Mouse (Mus musculus): Measurements from ENCODE around the gene Lin37. TPM values are rescaled to one million over a fixed set of nuclear protein-coding genes. Genes with fewer than 3 reads are reported as not detected.

Lin37 gene
- polyA plus RNA-seq, 1 experiment from 2014 or later: 58.9 TPM

- peak overlapping the region; percentile 69 for H3K9ac ChIP-seq (replicated peaks)
- peaks cover 34% of the 10 kb centered on the region for H3K36me3 ChIP-seq
- H3K9me3 ChIP-seq: no peaks in the 10 kb centered on the region
- peaks cover 30% of the 10 kb centered on the region for H3K4me1 ChIP-seq
- H3K4me2 ChIP-seq (replicated peaks): peak overlapping the region; percentile 76
- 0 out of 2 replicates have a peak, but pooled peaks have one; percentile 0 for ATAC-seq (replicated peaks)
- peak overlapping the region; percentile 62; the same call in 1 of the 2 replicates for H3K27ac ChIP-seq (replicated peaks)
- 19% methylated on average over 12 of the region's 12 CpGs for WGBS
- no peaks in the 10 kb centered on the region for H3K27me3 ChIP-seq
- H3K4me3 ChIP-seq: peak overlapping the region; percentile 68
Measured at GRCm38 (mm10) chr7:30558656-30559442, 789 bp downstream of the Lin37 start.

- peaks cover 34% of the 10 kb centered on the region for H3K36me3 ChIP-seq
- no peaks in the 10 kb centered on the region for H3K27me3 ChIP-seq
- peaks cover 35% of the 10 kb centered on the region for H3K4me1 ChIP-seq
- H3K9me3 ChIP-seq: no peaks in the 10 kb centered on the region
- ATAC-seq (replicated peaks): no peak
- no peak overlapping the region; the same call in 1 of the 2 replicates for H3K4me2 ChIP-seq (replicated peaks)
- H3K4me3 ChIP-seq: 0 out of 2 replicates have a peak overlapping the region, but pooled peaks have one; percentile 1
- H3K9ac ChIP-seq (replicated peaks): peak overlapping the region; percentile 69; the same call in 1 of the 2 replicates
- 90% methylated on average over 13 of the region's 13 CpGs for WGBS
- no peak overlapping the region for H3K27ac ChIP-seq (replicated peaks)
Measured at GRCm38 (mm10) chr7:30557901-30558514, 1.6 kb downstream of the Lin37 start.

- WGBS: 95% methylated on average over 18 of the region's 18 CpGs
- Histone ChIP-seq H3K4me3 (no peak overlapping the region), H3K9me3 (no peaks in the 10 kb centered on the region), H3K36me3 (peaks cover 34% of the 10 kb centered on the region), H3K27ac (replicated peaks) (no peak overlapping the region), H3K9ac (replicated peaks) (no peak overlapping the region), H3K4me2 (replicated peaks) (no peak overlapping the region), H3K27me3 (no peaks in the 10 kb centered on the region), H3K4me1 (peaks cover 35% of the 10 kb centered on the region)
- ATAC-seq (replicated peaks): no peak
Measured at GRCm38 (mm10) chr7:30556894-30557536, 2.6 kb downstream of the Lin37 start.

- Histone ChIP-seq H3K27me3 (no peaks in the 10 kb centered on the region), H3K9ac (replicated peaks) (0 out of 2 replicates have a peak overlapping the region, but pooled peaks have one; percentile 54), H3K36me3 (peaks cover 32% of the 10 kb centered on the region), H3K4me1 (peaks cover 32% of the 10 kb centered on the region), H3K4me2 (replicated peaks) (peak overlapping the region; percentile 94; the same call in 1 of the 2 replicates), H3K9me3 (no peaks in the 10 kb centered on the region), H3K27ac (replicated peaks) (no peak overlapping the region), H3K4me3 (peak overlapping the region; percentile 74; the same call in 1 of the 2 replicates)
- no peak for ATAC-seq (replicated peaks)
- 87% methylated on average over 22 of the region's 22 CpGs for WGBS
Measured at GRCm38 (mm10) chr7:30553810-30554584, 5.6 kb downstream of the Lin37 start.

GRCm38 (mm10) chr7:30553021-30553589, 6.5 kb downstream of the Lin37 start:
- peak overlapping the region; percentile 94 for H3K4me2 ChIP-seq (replicated peaks)
- no peak for ATAC-seq (replicated peaks)
- H3K4me1 ChIP-seq: peaks cover 23% of the 10 kb centered on the region
- H3K4me3 ChIP-seq: peak overlapping the region; percentile 74
- peaks cover 37% of the 10 kb centered on the region for H3K36me3 ChIP-seq
- H3K27me3 ChIP-seq: no peaks in the 10 kb centered on the region
- peak overlapping the region; percentile 54 for H3K9ac ChIP-seq (replicated peaks)
- no peaks in the 10 kb centered on the region for H3K9me3 ChIP-seq
- WGBS: 2% methylated on average over 23 of the region's 23 CpGs
- peak overlapping the region; percentile 99 for H3K27ac ChIP-seq (replicated peaks)

GRCm38 (mm10) chr7:30552102-30553020, 7.3 kb downstream of the Lin37 start, which contains the start of the genes Hspb6 and Proser3:
Hspb6 (plus strand) TSS chr7:30552178.
Proser3 (minus strand) TSS chr7:30552299.
- peak; percentile 96 for ATAC-seq (replicated peaks)
- Histone ChIP-seq H3K4me3 (peak within 1 kb of the TSS; percentile 74), H3K27me3 (no peaks in the 10 kb centered on the region), H3K9me3 (no peaks in the 10 kb centered on the region), H3K4me1 (peaks cover 21% of the 10 kb centered on the region), H3K4me2 (replicated peaks) (peak within 1 kb of the TSS; percentile 94), H3K9ac (replicated peaks) (peak within 1 kb of the TSS; percentile 66), H3K36me3 (peaks cover 41% of the 10 kb centered on the region), H3K27ac (replicated peaks) (peak within 1 kb of the TSS; percentile 99)
- WGBS: 1% methylated on average over 44 of the region's 44 CpGs

GRCm38 (mm10) chr7:30551445-30552101, 8.1 kb downstream of the Lin37 start:
- 2% methylated on average over 10 of the region's 10 CpGs for WGBS
- Histone ChIP-seq H3K27ac (replicated peaks) (peak overlapping the region; percentile 99), H3K9me3 (no peaks in the 10 kb centered on the region)

GRCm38 (mm10) chr7:30550603-30551002, 9.0 kb downstream of the Lin37 start:
- no peaks in the 10 kb centered on the region for H3K27me3 ChIP-seq
- H3K9ac ChIP-seq (replicated peaks): no peak overlapping the region
- H3K9me3 ChIP-seq: no peaks in the 10 kb centered on the region
- no peak overlapping the region for H3K4me3 ChIP-seq
- H3K4me1 ChIP-seq: peaks cover 21% of the 10 kb centered on the region
- ATAC-seq (replicated peaks): no peak
- H3K36me3 ChIP-seq: peaks cover 33% of the 10 kb centered on the region
- whole genome bisulfite sequencing: 86% methylated on average over 1 of the region's 1 CpGs
- H3K4me2 ChIP-seq (replicated peaks): no peak overlapping the region
- H3K27ac ChIP-seq (replicated peaks): 0 out of 2 replicates have a peak overlapping the region, but pooled peaks have one; percentile 21

More at GRCm38 (mm10) chr7:30551445-30552101, 8.1 kb downstream of the Lin37 start:
- peak overlapping the region; percentile 94 for H3K4me2 ChIP-seq (replicated peaks)
- peaks cover 21% of the 10 kb centered on the region for H3K4me1 ChIP-seq
- peak overlapping the region; percentile 74 for H3K4me3 ChIP-seq
- peaks cover 33% of the 10 kb centered on the region for H3K36me3 ChIP-seq
- ATAC-seq (replicated peaks): peak; percentile 68
- peak overlapping the region; percentile 66 for H3K9ac ChIP-seq (replicated peaks)
- no peaks in the 10 kb centered on the region for H3K27me3 ChIP-seq

GRCm38 (mm10) chr7:30549880-30550279, 9.8 kb downstream of the Lin37 start:
- WGBS: 95% methylated on average over 2 of the region's 2 CpGs
- no peaks in the 10 kb centered on the region for H3K27me3 ChIP-seq
- ATAC-seq (replicated peaks): no peak
- peaks cover 26% of the 10 kb centered on the region for H3K36me3 ChIP-seq
- no peaks in the 10 kb centered on the region for H3K9me3 ChIP-seq
- no peak overlapping the region for H3K4me2 ChIP-seq (replicated peaks)
- no peak overlapping the region for H3K27ac ChIP-seq (replicated peaks)
- H3K4me1 ChIP-seq: peaks cover 21% of the 10 kb centered on the region
- H3K9ac ChIP-seq (replicated peaks): no peak overlapping the region
- no peak overlapping the region for H3K4me3 ChIP-seq

GRCm38 (mm10) chr7:30544327-30544726, 15.3 kb downstream of the Lin37 start:
- WGBS: 94% methylated on average over 2 of the region's 2 CpGs
- Histone ChIP-seq H3K36me3 (peaks cover 36% of the 10 kb centered on the region), H3K9me3 (no peaks in the 10 kb centered on the region), H3K27ac (replicated peaks) (no peak overlapping the region), H3K9ac (replicated peaks) (no peak overlapping the region), H3K4me1 (no peaks in the 10 kb centered on the region), H3K4me2 (replicated peaks) (no peak overlapping the region), H3K4me3 (no peak overlapping the region), H3K27me3 (no peaks in the 10 kb centered on the region)
- no peak for ATAC-seq (replicated peaks)

Measured in forebrain, embryonic 15.5 days (tissue).